Mouse (Mus musculus) hindbrain, embryonic 14.5 days (tissue): Measurements from ENCODE around the gene Pklr. TPM values are rescaled to one million over a fixed set of nuclear protein-coding genes. Genes with fewer than 3 reads are reported as not detected.

ENCODE experiments used
- polyA plus RNA-seq: library from polyadenylated mRNA; unstranded; fragments of >200 nt; fragmentation: Nextera tagmentation; extraction: Ambion mirVana; gene quantifications from 2 replicates; pipeline ENCODE4 v1.2.1, GENCODE M21; 2014

Gene Pklr
- polyA plus RNA-seq, 1 experiment from 2014 or later = 0.11 TPM

Other genes with a start within 250 kb of the Pklr start
- 49.4 and 50.1 TPM in 2 replicates for gene Msto1, start 222.1 kb upstream of the Pklr start, polyA plus RNA-seq
- gene Ash1l, start 185.5 kb upstream of the Pklr start, polyA plus RNA-seq = 20.0 and 21.4 TPM in 2 replicates
- 120 and 125 TPM in 2 replicates for gene Dap3, start 185.0 kb upstream of the Pklr start, polyA plus RNA-seq
- 95.7 and 117 TPM in 2 replicates for gene Rusc1, start 42.8 kb upstream of the Pklr start, polyA plus RNA-seq
- gene Gm43738, start 35.0 kb upstream of the Pklr start, polyA plus RNA-seq = not detected in 2 replicates
- 416 and 468 TPM in 2 replicates for gene Fdps, start 34.2 kb upstream of the Pklr start, polyA plus RNA-seq
- 29.9 and 36.8 TPM in 2 replicates for gene Hcn3, start 24.1 kb downstream of the Pklr start, polyA plus RNA-seq
- gene Clk2, start 28.7 kb downstream of the Pklr start, polyA plus RNA-seq = 19.0 and 19.2 TPM in 2 replicates
- 128 and 134 TPM in 2 replicates for gene Scamp3, start 41.3 kb downstream of the Pklr start, polyA plus RNA-seq
- gene Fam189b, start 47.0 kb downstream of the Pklr start, polyA plus RNA-seq = 32.9 and 33.3 TPM in 2 replicates
- 45.7 and 48.8 TPM in 2 replicates for gene Gba, start 66.8 kb downstream of the Pklr start, polyA plus RNA-seq
- gene Thbs3, start 79.0 kb downstream of the Pklr start, polyA plus RNA-seq = 29.0 and 31.0 TPM in 2 replicates
- gene Mtx1, start 90.9 kb downstream of the Pklr start, polyA plus RNA-seq = 144 and 148 TPM in 2 replicates
- gene Muc1, start 92.9 kb downstream of the Pklr start, polyA plus RNA-seq = 0.47 and 0.52 TPM in 2 replicates
- 209 and 224 TPM in 2 replicates for gene Krtcap2, start 109.8 kb downstream of the Pklr start, polyA plus RNA-seq
- gene Trim46, start 110.2 kb downstream of the Pklr start, polyA plus RNA-seq = 65.8 and 66.5 TPM in 2 replicates
- 80.7 and 94.4 TPM in 2 replicates for gene Dpm3, start 123.2 kb downstream of the Pklr start, polyA plus RNA-seq
- gene Slc50a1, start 134.4 kb downstream of the Pklr start, polyA plus RNA-seq = 36.0 and 38.8 TPM in 2 replicates
- 9.4 and 10.8 TPM in 2 replicates for gene Efna1, start 145.0 kb downstream of the Pklr start, polyA plus RNA-seq
- gene Efna3, start 186.8 kb downstream of the Pklr start, polyA plus RNA-seq = 62.5 and 70.3 TPM in 2 replicates
- gene Efna4, start 201.9 kb downstream of the Pklr start, polyA plus RNA-seq = 4.4 and 4.9 TPM in 2 replicates
- 40.8 and 44.0 TPM in 2 replicates for gene Adam15, start 213.9 kb downstream of the Pklr start, polyA plus RNA-seq
- 0.12 and 0.21 TPM in 2 replicates for gene Dcst2, start 225.8 kb downstream of the Pklr start, polyA plus RNA-seq
- 0.43 and 1.1 TPM in 2 replicates for gene Dcst1, start 229.1 kb downstream of the Pklr start, polyA plus RNA-seq